Mouse (Mus musculus) lung, postnatal 25 days (tissue): ENCODE data around the gene Gm3448.
"Not testable (repeated sequence)": the region's sequence is repeated elsewhere in the genome, so short reads cannot be mapped to it uniquely, and the experiment has no call there.

Experiments used
- DNase-seq: peaks from one replicate; pipeline ENCODE4 v3.0.0; 2022; ENCODE audit warnings: low spot score

The Gm3448 gene

DNA sequence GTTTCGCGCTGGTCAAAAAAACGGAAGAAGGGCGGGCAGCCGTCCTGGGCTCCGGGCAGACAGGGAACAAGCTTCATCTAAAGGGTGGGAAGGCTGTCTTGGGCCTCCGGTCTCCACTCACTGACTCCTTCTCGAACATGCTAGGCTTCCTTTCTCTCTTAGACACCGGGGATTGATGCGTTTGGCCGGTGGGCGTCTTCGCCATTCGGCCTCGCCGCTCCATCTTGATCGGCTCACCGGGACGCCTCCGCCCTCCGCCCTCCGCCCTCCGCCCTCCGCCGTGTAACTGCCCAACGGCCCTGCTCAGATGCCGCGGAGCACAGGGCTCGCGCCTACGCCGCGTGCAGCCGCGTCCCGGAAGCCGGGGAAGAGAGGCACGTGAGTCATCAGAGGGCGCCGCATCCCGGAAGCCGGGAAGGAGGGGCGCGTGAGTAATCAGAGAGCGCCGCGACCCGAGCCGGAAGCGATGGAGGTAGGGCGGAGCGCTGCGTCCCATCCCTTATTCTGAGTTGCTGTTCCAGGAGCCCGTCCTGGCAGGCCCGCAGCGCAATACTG lies at the start of gene Gm3448, which contains the start of the genes Ermard and Tcte3:
Gene Gm3448, minus strand, starts transcription at position 363 of the 555 bp plus-strand sequence.
Gene Ermard, plus strand, starts transcription at position 34 of the 555 bp plus-strand sequence.
Gene Tcte3, minus strand, starts transcription at position 314 of the 555 bp plus-strand sequence.
- DNase-seq = not testable (repeated sequence)

DNA sequence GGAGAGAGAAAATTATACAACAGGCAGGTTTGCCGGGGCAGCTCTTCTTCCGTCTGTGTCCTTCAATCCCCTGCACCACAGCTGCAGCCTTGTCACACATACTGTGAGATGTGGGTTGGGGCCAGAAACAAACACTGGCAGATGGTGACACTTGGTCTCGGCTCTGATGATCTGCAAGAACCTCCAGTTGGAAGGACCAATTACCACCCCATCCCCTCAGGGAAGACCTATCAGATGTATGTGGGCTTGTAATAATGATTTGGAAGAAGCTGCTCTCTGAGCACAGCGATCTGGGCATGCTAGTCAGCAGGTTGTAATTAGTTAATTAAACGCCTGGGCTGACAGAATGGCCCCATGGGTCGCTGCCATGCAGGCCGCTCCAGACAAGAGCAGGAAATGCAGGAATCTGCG lies 47.3 kb upstream of the Gm3448 start:
- no peak for DNase-seq

DNA sequence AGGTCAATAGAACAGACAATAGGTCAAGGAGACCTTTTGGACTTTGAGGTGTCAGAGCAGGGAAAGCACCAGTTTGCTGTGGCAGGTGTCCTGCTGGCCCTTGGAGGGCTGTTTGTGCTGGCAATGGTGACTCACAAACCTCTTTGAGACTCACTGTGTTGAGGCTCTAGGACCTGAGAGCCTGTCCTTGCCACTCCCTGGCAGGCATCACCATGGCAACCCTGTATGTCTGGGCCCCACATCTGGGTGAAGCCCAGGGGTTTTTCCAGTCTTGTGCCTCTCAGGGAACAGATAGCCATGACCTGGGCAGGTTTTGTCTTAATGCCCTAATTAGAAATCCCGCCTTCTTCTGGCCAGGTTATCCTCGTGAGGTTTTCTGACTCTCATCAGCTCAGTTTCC lies 46.8 kb upstream of the Gm3448 start:
- no peak for DNase-seq

DNA sequence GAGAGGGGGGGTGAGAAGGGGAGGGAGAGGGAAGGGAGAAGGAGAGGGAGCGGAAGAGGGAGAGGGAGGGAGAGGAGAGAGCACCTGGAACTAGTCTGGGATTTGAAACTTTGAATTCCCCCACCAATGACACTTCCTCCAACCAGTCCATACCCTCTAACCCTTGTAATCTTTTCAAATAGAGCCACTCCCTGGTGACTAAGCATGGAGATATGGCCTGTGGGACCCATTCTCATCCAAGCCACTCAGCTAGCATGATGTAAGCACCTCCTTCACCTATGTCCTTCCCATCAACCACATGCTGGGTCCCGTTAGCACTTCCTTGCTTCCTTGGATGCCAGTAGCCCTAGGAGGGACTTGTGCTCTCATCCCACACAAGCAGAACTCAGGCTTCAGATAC lies 43.7 kb upstream of the Gm3448 start:
- no peak for DNase-seq

DNA sequence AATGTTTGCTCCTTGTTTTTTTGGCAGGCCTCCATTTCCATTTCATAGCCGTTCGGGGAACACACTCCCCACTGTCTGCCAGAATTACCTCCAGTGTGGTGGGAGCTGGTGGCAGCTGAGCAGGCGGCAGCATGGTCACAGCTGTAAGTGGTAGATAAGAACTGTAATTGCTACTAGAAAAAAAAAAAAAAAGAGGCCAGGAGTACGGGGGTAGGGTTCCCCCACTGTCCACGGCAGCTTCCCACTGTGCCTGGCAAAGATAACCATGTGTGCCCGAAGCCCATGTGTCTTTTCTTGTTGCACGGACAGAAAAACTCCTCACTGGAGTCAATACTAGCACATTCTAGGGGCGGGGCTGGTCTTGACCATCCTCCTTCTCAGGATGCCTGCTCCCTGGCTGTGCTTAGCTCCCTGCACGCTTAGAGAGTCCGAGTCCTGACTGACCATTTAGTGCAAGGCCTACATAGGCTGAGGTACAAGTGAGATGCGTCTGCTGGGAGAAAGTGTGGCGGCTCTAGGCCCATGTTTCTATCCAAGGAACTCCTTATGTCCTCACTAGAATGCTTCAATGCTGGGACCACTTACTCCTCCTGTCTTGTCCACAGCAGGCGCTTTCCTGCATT lies 43.0 kb upstream of the Gm3448 start:
- no peak for DNase-seq

DNA sequence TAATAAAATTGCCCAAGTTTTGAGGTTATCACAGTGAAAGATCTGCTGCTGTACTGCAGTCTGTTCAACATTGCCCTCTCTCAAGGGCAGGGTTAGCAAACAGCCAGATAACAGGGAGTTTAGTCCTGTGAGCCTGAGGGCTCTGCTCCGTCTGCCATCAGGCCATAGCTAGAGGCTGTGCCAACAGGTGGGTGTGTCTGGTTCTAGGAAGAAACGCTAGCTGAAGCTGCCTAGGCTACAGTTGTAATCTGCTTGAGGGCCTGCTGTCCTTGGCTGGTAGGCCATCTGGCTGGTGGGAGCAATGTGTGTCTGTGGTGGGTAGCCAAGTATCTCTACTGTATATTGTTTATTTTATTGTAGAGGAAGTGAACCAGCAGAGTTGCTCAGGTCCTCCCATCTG lies 36.2 kb upstream of the Gm3448 start:
- DNase-seq = no peak

DNA sequence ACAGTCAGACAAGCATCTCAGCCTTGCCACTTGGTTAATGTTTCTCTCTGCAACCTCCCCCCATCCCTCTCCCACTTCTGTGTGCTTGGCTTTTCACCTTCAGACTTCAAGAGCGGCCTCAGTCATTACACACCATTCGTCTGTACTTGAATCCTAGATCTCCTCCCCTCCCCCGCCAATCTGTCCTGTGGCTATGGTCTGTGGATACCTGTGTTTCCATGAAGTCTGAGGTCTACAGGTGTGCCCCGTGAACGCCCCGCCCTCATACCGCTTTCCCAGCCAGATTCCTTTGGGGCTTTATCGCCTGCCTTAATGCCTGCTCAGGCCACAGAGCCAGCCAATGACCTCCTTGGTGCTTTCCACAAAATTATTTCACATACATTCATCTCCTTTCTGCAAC lies 33.7 kb upstream of the Gm3448 start:
- DNase-seq = no peak

DNA sequence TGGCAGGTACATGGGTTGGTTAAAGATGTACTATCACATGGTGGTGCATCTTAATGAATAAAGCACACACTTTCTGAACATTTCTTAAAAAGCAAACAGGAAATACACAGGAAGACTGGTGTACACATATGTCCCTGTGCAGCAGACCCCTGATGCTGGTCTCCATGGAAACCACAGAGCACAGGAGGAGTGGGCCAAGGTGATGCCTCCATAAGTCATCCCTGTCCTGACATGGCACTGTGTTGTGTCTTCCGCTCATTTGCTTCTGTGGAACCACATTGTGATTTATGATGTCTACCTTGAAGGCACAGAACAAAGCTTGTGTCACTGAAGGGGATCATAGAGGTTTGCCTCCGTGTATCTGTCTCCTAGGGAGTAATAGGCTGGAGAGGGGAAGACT lies 30.9 kb upstream of the Gm3448 start:
- DNase-seq = no peak

DNA sequence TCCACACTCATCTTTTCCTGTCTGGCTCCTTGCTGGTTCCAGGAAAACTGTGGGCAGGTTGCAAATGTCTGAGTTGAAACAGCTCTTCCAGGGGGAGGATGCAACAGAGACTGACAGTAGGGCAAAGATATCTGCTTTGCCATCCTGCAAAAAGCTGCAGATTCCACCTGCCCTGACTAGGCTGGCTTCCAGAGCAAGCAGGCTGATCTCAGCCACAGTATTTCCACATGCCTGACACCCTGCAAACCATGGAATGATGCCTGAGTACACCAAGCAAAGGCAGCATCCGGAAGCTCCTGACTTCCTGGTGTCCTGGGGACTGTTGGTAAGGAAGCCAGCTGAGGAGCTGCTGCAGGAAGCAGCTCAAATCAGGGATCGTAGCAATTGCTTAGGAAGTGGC lies 27.8 kb upstream of the Gm3448 start:
- DNase-seq = peak; percentile 40

DNA sequence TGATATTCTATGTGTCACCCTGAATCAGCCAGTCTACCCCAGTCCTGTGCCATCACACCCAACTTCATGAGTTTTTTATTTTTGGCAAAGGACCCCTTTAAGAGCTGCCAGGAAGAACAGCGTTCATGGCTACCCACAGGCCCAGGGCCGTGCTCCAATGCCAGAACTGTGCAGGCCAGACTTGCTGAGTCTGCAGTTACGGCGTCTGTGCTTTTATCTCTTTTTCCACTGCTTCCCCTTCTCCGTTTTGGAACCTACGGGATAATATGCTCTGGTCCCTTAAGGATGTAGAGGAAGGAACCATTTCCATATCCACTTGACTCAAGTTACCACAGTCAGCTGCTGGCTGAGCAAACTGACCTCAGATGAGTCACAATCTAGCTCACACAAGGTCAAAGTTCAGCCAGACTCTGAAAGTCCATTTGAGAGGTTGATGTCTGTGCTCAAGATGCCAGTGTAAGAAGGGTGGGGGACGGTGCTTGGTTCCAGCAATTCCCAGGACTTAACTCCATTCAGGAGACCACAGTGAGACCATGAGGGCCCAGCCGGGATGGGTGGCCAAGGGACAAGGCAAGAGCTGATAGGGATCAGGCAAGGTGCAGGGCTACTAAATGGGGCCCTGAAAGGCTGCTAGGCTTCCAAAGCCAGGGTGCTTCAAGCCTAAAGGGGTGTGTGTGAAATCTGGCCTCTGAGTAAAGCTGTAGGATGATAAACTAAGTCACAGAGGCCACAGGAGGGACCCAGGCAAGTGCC lies 26.9 kb upstream of the Gm3448 start:
- DNase-seq = no peak

DNA sequence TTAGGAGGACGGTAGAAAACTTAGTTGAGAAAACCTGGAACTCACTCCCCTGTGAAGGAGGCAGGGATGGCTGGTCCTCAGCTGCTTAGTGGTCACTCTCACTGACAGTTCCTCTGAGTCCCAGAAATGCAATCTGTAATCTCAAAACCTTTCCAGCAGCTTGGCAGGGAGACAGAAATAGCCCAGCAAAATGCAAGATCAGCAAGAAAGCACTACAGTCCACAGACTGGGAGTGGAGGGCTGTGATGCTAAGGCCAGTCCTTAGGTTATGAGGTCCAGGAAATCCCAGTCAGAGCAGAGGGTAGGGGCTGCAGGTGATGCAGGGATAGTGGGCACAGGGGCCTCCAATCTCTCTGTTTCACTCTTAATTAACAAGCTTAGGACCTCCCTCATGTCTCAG lies 25.6 kb upstream of the Gm3448 start:
- DNase-seq = no peak

DNA sequence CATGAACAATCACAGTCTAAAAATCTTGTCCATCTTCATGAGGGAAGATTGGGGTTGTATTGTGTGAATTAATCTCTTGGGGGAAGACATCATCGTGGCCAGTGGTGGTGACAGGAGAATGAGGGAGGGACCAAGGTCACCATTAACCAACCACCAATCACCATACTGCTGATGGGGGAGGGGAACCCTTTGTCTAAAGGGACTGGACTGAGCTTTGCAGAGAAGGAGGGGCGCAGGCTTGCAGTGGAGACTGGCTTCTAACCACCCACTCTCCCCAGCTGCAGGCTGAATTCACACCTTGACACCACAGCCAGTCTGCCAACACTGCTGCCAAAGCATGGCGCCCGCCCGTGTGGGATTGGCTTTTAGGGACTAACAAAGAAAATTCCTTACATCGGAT lies 24.7 kb upstream of the Gm3448 start:
- DNase-seq = no peak

DNA sequence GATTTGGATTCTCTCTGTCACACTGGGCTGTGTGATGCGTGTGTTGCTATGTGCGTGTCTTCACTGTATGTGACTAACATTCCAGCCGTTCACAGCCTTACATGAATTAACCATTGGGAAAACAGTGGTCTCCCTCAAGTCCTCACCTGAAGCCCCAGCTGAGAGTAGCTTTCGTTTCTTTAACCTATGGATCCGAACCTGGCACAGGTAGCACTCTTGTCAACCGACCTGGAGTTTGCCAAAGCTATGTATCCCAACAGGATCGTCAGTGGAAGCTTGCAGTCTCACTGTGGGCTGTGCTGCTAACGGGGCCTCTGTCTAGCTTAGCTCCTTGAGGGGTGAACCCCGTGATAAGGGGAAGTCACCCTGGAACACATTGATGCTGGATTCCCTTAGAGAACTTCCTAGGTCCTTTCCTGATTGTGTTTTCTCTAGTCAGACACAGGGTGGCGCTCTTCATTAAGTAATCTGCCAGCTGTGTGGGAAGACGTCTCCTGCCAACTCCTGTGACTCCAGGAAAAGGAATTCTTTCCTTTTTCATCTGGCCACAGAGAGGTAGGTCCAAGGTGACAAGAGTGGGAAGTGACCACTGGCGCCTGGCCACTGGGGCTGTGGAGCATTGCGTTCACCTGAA lies 24.2 kb upstream of the Gm3448 start:
- peak; percentile 66 for DNase-seq

DNA sequence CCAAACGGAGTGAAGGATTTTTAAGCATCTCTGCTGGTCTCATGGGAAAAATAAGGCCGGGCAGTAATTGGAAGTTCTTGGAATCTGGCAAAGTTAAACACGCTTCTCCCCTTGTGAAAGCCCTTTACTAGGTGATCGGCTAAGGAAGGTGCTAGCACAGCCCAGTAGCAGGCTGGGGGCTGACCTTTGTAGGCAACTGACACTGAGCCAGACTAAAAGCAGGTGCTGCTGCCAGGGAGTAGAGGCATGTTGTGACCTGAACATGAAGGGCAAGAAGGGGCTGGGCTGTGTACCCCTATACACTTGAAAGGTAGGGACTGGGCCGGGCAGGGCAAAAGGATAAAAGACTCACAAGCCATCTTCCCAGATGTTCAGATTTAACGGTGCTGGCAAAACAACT lies 19.0 kb upstream of the Gm3448 start:
- no peak for DNase-seq

DNA sequence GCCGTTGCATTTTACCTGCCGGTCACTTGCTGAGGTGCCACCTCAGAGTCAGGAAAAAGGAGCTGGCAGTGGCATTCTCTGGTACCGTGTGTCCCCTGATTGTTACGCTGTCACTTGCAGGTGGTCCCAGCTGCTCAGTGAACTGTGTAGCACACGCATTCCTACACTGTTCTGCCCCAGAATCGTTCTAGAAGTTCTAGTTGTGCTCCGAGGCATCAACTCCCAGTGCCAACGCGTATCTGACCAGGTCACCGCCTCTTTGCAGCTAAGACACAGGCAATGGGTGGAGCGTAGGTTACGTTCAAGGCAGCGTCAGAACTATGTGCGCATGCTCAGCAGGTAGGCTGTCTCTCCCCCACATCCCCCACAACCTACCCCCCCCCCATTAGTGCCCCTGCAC lies 18.3 kb upstream of the Gm3448 start:
- DNase-seq = no peak

DNA sequence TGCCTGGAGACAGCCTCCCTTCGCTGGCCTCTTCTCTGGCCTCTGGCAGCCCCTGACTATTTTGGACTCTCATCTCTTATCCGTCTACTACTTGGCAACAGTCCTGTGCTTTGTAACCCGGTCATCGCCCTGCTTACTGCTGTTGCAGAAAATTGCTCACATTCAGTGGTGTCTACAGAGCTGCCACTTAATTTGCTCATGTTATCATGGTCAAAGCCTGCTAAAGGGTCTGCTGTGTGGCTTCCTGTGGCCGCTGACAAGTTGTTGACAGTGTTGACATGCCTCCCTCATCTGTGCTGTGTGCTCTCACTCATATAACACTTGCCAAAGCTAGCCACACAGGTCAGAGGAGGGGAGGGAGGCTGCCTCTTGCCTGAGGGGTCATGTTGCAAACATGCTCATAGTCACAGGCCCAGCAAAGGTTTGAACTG lies 16.8 kb upstream of the Gm3448 start:
- peak; percentile 10 for DNase-seq

DNA sequence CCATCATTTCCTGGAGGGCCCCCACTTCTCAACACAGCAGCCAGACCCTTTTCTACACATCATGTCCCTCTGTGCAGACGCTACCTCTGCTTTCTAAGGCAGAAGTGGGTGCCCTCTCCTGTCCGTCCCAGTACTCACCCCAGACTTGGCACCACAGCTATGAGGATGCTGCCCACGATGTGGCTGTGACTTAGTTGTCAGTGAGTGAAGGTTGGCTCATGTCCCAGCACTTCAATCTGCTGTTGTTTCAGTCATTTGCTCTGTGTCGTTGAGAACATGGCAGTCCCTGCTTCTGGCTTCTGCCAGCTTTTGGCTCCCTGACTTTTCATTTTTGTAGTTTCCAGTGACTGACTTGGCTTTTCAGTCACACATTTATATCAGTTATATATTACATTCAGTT lies 14.6 kb upstream of the Gm3448 start:
- no peak for DNase-seq

DNA sequence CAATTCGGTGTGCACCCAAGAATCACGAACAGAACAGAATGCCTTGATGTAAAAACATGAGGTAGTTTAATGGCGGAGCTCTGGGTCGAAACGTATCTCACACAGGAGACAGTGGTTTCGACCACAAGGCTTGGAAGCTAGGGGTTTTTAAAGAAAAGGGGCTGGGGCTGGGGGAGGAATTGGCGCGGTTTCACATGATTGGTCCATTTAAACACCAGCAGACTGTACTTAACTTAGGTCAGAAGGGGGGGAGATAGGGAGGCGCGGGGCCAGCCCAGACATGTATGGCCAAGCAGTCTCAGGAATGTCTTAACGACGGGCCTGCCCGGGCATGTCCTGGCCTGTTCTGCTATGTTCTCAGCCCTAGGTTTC lies 12.5 kb upstream of the Gm3448 start:
- DNase-seq = not testable (repeated sequence)

DNA sequence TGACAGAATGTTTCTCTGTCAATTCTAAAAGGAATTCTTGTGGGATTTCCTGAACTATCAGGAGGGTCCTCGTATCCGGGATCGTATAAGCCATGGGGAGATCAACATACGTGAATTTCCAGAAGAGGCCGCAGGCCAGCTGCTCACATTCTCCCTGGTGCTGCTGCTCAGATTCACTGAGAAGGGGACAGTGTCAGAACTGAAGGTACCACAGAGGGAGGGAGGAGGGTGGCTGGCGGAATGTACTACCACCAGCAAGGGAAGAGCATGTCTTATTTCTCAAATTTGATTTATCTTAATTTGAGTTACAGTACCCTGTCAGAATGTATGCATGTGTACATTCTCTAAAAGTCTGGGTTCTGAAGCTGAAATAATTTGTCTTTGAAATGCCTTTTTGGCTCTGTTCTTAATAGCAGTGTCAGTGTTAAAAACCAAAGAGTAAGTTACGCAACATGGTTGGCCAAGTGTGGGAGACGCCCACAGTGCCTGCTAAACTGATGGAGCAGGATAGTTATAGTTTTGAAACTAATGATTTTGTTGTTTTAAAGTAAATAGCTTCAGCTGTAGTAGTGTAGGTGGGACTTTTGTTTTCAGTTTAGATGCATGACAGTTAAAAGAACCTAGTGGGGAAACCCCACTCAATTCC lies 12.0 kb upstream of the Gm3448 start:
- not testable (repeated sequence) for DNase-seq

DNA sequence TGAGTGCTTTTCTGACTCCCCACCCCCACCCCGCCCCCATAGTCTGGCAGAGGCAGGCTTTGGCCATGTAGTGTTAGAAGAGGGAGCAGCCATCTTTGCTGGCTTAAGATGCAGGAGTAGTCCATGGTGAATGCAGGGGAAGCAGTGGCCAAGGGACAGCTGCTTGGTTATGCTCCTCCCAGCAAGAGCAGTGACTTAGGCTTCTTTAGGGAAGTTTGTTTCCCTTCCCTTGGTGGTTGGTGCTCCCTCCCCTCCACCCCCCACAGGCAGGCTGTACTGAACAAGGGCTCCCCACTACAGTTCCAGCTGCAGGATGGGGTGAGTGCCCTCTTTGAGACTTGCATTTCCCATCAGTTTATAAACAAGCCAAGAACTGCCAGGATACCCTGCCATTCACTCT lies 11.4 kb upstream of the Gm3448 start:
- not testable (repeated sequence) for DNase-seq

DNA sequence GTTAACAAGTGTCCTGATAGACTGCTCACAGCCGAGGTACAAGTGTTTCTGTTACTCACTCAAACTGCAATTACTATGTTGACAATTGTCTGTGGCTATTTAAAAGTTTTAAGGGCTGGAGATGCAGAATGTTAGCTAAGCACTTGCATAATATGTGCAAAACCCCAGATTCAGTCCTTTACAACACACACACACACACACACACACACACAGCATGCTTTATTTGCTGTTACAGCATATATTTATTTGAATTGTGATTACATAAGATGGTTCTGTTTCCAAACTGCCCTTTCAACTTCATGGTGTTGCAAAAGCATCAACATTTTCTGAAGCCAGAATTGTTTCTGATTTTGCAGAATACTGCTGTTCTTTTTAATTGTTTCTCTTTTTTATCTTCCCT lies 9.0 kb upstream of the Gm3448 start:
- not testable (repeated sequence) for DNase-seq

DNA sequence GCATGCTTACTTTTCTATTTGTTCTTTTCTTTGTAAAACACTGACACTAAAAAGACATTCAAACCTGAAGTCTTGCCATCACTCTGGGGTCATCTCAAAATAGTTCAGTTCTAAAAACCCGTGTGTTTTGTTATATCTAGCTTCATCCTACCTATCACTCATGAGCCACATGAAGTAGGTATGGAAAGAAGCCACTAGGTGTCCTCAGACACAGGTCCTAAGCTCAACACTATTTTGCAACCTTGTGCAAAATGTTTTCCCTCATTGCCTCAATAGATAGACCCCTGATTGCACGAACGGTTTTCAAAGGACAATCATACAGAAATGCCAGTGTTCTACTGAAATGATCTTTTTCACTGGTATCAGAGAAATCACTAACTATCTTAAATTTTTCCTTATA lies 882 bp downstream of the Gm3448 start:
- DNase-seq = not testable (repeated sequence)
